Mouse (Mus musculus): ENCODE measurements at regions not wholly inside any gene's neighbourhood (a gene's known extent, or its start where the extent isn't known, plus 50 kb on each side); places are given as distances from the start of the nearest gene placed in this dataset. TPM values are rescaled to one million over a fixed set of nuclear protein-coding genes. Genes with fewer than 3 reads are reported as not detected.

GRCm38 (mm10) chr1:64187796-64188513 is 65.9 kb upstream of the Klf7 start:
- intact Hi-C loops (cut with DNase I): no loop called here
- DNase-seq (ENCODE audit: low spot score in 2 of 2): no peak

GRCm38 (mm10) chr1:64173708-64174107 is 51.6 kb upstream of the Klf7 start:
- no peak for DNase-seq (ENCODE audit: low spot score in 2 of 2)
- intact Hi-C loops (cut with DNase I): no loop called here

DNA sequence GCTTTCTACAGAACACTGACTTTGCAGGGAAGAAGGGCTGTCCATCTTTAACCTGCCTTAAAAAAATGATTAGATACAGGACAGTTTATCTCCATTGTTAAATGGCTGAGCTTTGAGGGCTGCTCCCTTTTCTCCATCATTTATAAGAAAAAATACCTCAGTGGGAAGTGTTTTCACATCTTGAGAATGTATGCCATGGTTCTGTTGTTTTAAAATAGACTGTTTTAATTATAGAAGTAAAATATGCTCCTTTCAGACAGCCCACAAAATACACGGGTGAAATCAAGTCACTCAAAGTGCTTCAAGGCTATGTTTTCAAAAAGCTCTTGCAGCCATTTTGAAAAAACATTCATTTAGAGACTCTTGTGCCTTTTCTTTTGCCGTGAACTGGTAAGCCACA is 50.0 kb upstream of the Klf7 start:
- intact Hi-C loops (cut with DNase I): no loop called here
- no peak for DNase-seq (ENCODE audit: low spot score in 2 of 2)

Small RNAs in the stretch of these regions (microRNA-seq; reads per million reads assigned to microRNA genes)
- not detected for gene Gm25748

Data from left cerebral cortex, postnatal 36 days (tissue).